Mouse (Mus musculus): Measurements from ENCODE around the gene Samd9l.
"Not testable (repeated sequence)": the region's sequence is repeated elsewhere in the genome, so short reads cannot be mapped to it uniquely, and the experiment has no call there.

DNA sequence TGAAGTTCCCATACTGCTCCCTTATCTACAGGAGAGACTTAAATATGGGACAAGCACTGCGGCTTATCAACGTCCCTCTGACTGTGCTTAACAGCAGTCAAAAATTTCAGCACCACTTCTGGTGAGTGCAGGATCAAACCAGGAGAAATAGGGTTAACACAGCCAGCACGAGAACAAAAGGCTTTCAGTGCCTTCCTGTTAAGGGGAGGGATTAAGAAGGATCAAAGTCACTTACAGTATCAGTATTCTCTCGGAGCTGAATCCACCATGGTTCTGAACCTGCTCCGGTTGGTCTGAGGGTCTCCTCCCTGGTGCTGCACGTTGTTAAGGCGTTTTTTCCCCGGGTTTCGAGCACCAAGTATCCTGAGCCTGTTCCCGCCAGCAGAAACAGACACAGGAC, 58.4 kb downstream of the Samd9l start:
- not testable (repeated sequence) for TF ChIP-seq CTCF (conservative IDR thresholded peaks at IDR 0.05; ENCODE audit: insufficient read depth, insufficient read length, low read depth, low read length); POLR2A (IDR thresholded peaks at IDR 0.05; ENCODE audit: low read depth, low read length)
